Mouse (Mus musculus) myocyte (in vitro differentiated cells): ENCODE data around the gene Edem2. TPM values are rescaled to one million over a fixed set of nuclear protein-coding genes. Genes with fewer than 3 reads are reported as not detected.

Experiments used
- H3K27me3 ChIP-seq: one replicate; pipeline ENCODE4 v1.6.1; 2011; ENCODE audit not compliant: control insufficient read depth, insufficient read depth, insufficient read length
- H3K36me3 ChIP-seq: one replicate; pipeline ENCODE4 v1.6.1; 2011; ENCODE audit not compliant: control insufficient read depth, insufficient read depth
- H3K4me2 ChIP-seq: one replicate; pipeline ENCODE4 v1.6.1; 2011; ENCODE audit warnings: low read depth, control low read depth
- H3K4me3 ChIP-seq: one replicate; pipeline ENCODE4 v1.5.1; 2011; ENCODE audit warnings: mild to moderate bottlenecking, control low read depth, moderate library complexity
- H3K79me2 ChIP-seq: one replicate; pipeline ENCODE4 v1.6.1; 2011; ENCODE audit not compliant: control insufficient read depth, insufficient read depth
- H3ac ChIP-seq: one replicate; pipeline ENCODE4 v1.6.1; 2011; ENCODE audit not compliant: control insufficient read depth, insufficient read length
- CEBPB ChIP-seq: IDR thresholded peaks from 2 replicates; pipeline ENCODE4 v1.6.1; 2011; ENCODE audit warnings: mild to moderate bottlenecking, moderate library complexity; ENCODE audit not compliant: poor library complexity, insufficient read depth, severe bottlenecking
- E2F4 ChIP-seq: IDR thresholded peaks from one replicate; pipeline ENCODE4 v1.6.1; 2011; ENCODE audit warnings: mild to moderate bottlenecking, control low read depth, moderate library complexity; ENCODE audit not compliant: insufficient read depth
- MAX ChIP-seq: IDR thresholded peaks from one replicate; pipeline ENCODE4 v1.6.1; 2011; ENCODE audit warnings: low read depth, mild to moderate bottlenecking, control low read depth
- MYOD1 ChIP-seq, 3 experiments: IDR thresholded peaks; one replicate each; pipeline ENCODE4 v1.6.1; 2011; ENCODE audit warnings: control low read depth in 2 of 3, low read depth in 2 of 3, mild to moderate bottlenecking in 2 of 3, moderate library complexity in 1 of 3; ENCODE audit not compliant: insufficient read length in 2 of 3, control insufficient read depth in 1 of 3
- MYOG ChIP-seq, 3 experiments: IDR thresholded peaks; one replicate each; pipeline ENCODE4 v1.6.1; 2011; ENCODE audit warnings: control low read depth in 2 of 3, low read depth in 2 of 3, mild to moderate bottlenecking in 2 of 3; ENCODE audit not compliant: insufficient read length in 2 of 3, control insufficient read depth in 1 of 3, insufficient read depth in 1 of 3
- POLR2A ChIP-seq: IDR thresholded peaks from one replicate; pipeline ENCODE4 v1.6.1; 2011; ENCODE audit warnings: low read depth, mild to moderate bottlenecking, control low read depth, moderate library complexity; ENCODE audit not compliant: insufficient read length
- POLR2AphosphoS2 ChIP-seq: IDR thresholded peaks from one replicate; pipeline ENCODE4 v1.6.1; 2011; ENCODE audit warnings: low read depth, control low read depth; ENCODE audit not compliant: insufficient read length
- REST ChIP-seq: IDR thresholded peaks from one replicate; pipeline ENCODE4 v1.6.1; 2011; ENCODE audit warnings: mild to moderate bottlenecking, control low read depth, moderate library complexity; ENCODE audit not compliant: insufficient read depth, insufficient read length
- SRF ChIP-seq: IDR thresholded peaks from one replicate; pipeline ENCODE4 v1.6.1; 2011; ENCODE audit warnings: low read depth; ENCODE audit not compliant: control insufficient read depth, insufficient read length
- TCF12 ChIP-seq: IDR thresholded peaks from one replicate; pipeline ENCODE4 v1.6.1; 2011; ENCODE audit warnings: mild to moderate bottlenecking, control low read depth; ENCODE audit not compliant: poor library complexity, insufficient read depth, severe bottlenecking
- TCF3 ChIP-seq: IDR thresholded peaks from one replicate; pipeline ENCODE4 v1.6.1; 2011; ENCODE audit warnings: low read depth, control low read depth; ENCODE audit not compliant: insufficient read length
- USF1 ChIP-seq: IDR thresholded peaks from one replicate; pipeline ENCODE4 v1.6.1; 2011; ENCODE audit warnings: low read depth, mild to moderate bottlenecking, control low read depth, moderate library complexity
- polyA plus RNA-seq: library from polyadenylated mRNA; unstranded; fragments of >200 nt; fragmentation: generic; extraction: Trizol; gene quantifications from one replicate; pipeline ENCODE4 v1.2.1, GENCODE M21; 2012; ENCODE audit warnings: missing spikeins

Gene Edem2
- polyA plus RNA-seq, 1 experiment: 21.9 TPM

- Histone ChIP-seq H3K36me3 (peaks cover 44% of the 10 kb centered on the region), H3K79me2 (no peaks in the 10 kb centered on the region), H3ac (no peak overlapping the region), H3K27me3 (no peaks in the 10 kb centered on the region), H3K4me2 (no peak overlapping the region), H3K4me3 (no peak overlapping the region)
- TF ChIP-seq POLR2AphosphoS2 (no peak), POLR2A (no peak)
Measured at GRCm38 (mm10) chr2:155655759-155656372, 73.4 kb downstream of the Edem2 start.

DNA sequence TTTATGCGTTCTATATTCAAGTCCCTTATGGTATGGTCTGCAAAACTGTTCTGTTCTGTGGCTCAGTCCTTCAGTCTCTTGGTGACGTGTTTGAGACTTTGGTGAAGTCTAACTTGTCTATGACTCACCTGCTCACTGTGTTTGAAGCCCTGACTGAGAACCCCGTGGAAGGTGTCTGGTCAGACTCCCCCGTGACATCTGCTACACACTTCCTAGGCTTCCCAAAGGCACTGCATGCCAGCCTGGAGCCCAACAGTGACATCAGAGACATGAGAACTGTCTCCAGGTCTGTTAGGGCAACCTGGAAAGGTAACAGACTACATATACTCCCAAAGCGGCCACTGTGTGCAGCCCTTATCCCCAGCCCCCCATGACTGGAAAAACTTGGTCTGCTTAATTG, 76.7 kb downstream of the Edem2 start:
- Histone ChIP-seq H3K79me2 (no peaks in the 10 kb centered on the region), H3K4me3 (no peak overlapping the region), H3K27me3 (no peaks in the 10 kb centered on the region), H3K4me2 (no peak overlapping the region), H3ac (no peak overlapping the region), H3K36me3 (peaks cover 43% of the 10 kb centered on the region)
- no peak for TF ChIP-seq USF1
- no peak for TF ChIP-seq MYOG (IDR thresholded peaks at IDR 0.05; ENCODE audit: control insufficient read depth in 1 of 3, insufficient read depth in 1 of 3, insufficient read length in 2 of 3, low read depth in 2 of 3)
- no peak for TF ChIP-seq MYOD1 (IDR thresholded peaks at IDR 0.05; ENCODE audit: control insufficient read depth in 1 of 3, insufficient read length in 2 of 3, low read depth in 2 of 3)
- TF ChIP-seq POLR2A: no peak
- TF ChIP-seq REST: no peak
- TF ChIP-seq POLR2AphosphoS2: no peak
- no peak for TF ChIP-seq TCF12
- no peak for TF ChIP-seq CEBPB
- TF ChIP-seq SRF: no peak
- TF ChIP-seq MAX: no peak
- no peak for TF ChIP-seq TCF3
- no peak for TF ChIP-seq E2F4

Other genes with a start within 250 kb of the Edem2 start
- 25.8 TPM for gene Acss2, start 211.5 kb downstream of the Edem2 start, polyA plus RNA-seq
- gene Ggt7, start 211.2 kb downstream of the Edem2 start, polyA plus RNA-seq: 6.6 TPM
- gene Gss, start 136.7 kb downstream of the Edem2 start, polyA plus RNA-seq: 55.3 TPM
- 12.2 TPM for gene Myh7b, start 118.3 kb downstream of the Edem2 start, polyA plus RNA-seq
- gene Trpc4ap, start 37.1 kb downstream of the Edem2 start, polyA plus RNA-seq: 89.0 TPM
- not detected for gene Gm17581, start 6.4 kb upstream of the Edem2 start, polyA plus RNA-seq
- 2.7 TPM for gene Procr, start 21.6 kb upstream of the Edem2 start, polyA plus RNA-seq
- gene Mmp24, start 45.9 kb upstream of the Edem2 start, polyA plus RNA-seq: 0.02 TPM
- 32.2 TPM for gene BC029722, start 90.0 kb upstream of the Edem2 start, polyA plus RNA-seq
- 198 TPM for gene Eif6, start 97.5 kb upstream of the Edem2 start, polyA plus RNA-seq
- gene Fam83c, start 105.4 kb upstream of the Edem2 start, polyA plus RNA-seq: not detected
- 96.2 TPM for gene Uqcc1, start 200.8 kb upstream of the Edem2 start, polyA plus RNA-seq
- gene Gm15557, start 211.3 kb upstream of the Edem2 start, polyA plus RNA-seq: 0.13 TPM
- gene Gdf5, start 215.9 kb upstream of the Edem2 start, polyA plus RNA-seq: 2.8 TPM
- gene Cep250, start 227.0 kb upstream of the Edem2 start, polyA plus RNA-seq: 13.0 TPM